Mouse (Mus musculus) ovary, postnatal 36 days (tissue): ENCODE results near the gene Brox.

Source experiments
- DNase-seq: peaks from one replicate; pipeline ENCODE4 v3.0.0; 2022; ENCODE audit warnings: low spot score, mixed read lengths

The Brox gene

DNA sequence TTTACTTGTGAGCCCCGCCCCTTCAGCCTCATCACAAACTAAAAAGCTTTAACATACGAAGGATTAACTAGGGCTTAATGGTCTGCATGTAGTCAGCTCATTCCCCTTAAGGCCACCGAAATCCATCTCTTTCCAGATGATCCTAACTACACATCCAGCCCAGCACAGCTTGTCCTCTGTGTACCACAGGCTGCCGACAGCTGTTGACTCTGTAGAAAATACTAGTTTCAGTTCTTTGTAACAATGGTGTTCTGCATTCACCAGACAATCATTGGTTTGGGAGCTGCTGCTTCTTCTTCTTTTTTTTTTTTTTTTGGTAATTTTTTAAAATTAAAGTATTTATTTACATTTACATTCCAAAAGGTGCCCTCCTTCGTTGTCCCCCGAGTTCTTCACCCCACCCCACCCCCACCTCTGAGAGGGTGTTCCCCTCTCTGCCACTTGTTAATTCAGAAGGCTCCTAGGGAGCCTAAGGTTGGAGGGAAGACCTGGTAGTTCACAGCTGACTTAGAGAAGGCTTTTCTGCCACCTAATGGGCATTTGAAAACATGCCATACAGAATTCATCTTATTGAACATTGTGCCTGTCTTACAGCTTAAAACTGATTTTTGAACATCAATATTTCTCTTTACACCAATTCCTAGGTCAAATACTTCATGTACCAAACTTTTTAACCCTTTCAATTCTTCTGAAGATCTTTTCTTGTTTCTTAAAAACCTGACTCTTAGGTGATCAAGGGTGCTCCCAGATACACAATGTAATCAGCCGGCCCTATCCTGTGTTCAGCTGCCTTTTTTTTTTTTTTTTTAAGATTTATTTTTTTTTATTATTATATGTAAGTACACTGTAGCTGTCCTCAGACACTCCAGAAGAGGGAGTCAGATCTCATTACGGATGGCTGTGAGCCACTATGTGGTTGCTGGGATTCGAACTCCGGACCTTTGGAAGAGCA, 23.9 kb downstream of the Brox start:
- DNase-seq: no peak

DNA sequence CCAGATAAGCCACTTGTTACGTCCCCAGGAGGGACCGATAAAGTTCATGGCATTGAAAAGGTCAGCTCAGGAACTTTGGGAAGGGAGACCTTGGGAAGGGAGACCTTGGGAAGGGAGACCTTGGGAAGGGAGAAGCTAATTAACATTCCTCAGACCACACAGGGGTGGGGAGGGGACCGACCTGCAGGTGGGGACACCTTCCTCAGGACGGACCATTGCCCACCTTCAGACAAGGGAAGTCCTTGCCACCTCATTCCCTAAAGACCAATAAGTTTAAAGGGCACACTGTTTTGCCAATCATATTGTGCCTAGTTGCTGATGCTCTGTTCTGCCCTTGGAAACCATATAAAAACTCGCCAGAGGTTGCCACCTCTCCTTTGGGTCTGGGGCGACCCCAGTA, 29.4 kb downstream of the Brox start:
- no peak for DNase-seq

DNA sequence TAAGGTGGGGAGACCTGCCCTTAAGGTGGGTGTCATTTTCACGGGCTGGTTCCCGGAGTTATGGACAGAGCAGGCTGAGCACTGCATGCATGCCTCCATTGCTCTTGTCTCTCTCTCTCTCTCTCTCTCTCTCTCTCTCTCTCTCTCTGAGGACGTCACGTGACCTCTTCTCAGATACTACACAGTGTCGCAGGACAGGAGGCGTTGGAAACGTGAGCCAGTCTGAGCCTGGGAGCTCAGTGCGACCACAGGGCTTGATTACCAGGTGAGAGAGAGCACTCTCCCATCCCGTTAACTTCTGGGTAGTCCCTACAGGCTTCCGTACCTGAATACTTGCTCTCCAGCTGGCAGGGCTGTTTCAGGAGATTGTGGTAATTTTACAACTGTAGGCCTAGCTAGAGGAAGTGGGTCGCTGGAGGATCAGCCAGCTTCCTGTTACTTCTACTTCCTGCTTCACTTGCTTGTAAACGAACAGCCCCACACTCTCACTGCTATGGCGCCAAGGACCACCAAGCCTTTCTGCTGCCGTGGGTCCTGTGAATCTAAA, 31.1 kb downstream of the Brox start:
- DNase-seq: no peak

DNA sequence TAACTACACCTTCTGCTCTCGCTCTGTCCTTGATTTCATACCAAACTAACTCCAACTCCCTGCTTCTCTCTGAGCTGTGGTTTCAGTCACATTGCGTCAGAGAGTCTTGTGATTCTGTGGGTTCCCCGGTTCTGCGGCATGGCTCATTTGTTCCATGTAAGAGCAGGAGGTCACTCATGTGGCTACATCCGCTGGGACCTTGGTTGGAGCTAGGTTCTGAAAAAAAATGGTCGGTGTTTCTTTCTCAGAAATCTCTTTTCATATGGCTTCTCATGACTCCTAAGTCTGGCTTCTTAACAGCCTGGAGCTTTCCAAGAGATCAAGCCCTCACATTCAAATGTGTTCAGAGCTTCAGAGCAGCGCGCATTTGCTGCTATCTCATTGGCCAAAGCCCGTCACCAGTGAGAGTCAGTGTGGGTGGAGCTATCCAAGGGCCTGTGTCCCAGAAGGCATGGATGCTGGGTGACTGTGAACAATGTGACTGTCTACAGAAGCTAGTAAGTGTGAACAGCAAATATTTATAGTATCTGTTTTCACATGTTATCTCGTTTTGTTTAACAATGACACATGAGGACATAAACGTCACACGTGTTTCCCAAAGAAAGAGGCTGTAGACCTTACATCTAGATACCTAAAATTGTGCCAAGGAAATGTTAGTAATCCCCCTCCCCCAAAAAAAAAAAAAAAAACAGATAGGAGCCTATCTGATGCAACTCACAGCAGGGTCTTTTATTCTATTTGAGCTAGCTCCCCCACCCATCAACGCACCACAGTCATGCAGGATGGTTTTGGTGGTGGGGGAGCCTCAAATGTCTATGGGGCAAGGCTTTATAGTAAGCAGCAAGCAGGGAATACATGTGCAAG, 32.7 kb downstream of the Brox start:
- DNase-seq: no peak

DNA sequence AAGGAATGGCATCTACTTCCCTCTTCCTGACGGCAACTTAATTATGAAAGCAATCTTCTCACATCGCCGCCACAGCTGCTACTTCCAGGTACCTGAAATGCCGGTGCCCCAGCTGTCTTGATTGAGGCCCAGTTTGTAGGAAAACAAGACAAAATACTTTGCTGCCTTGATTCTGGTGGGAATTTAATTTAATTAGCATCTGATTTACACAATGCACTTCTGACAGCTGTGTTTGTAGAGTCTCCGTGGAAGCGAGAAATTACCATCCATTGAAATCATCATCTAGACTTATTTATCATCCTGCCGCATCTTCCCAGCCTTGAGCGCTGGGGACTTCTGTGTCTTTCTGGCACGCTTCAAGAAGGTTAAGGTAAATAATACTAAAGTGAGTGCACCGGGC, 44.5 kb downstream of the Brox start:
- no peak for DNase-seq

DNA sequence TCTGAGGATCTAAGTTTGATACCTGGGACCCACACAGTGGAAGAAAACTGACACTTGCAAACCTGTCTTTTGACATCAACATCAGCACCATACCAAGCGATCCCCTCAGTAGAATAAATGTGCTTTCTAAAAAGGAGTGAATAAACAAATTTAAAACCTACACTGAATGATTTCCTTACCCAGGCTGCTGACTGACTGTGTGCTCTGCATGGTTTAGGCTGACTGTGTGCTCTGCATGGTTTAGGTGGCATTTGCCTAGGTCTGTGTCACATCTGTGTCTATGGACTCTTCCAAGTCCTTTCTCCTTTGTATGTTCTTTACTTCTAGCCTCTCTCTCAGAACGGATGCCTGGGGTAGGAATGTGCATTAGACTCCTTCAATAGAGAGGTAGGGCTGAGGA, 45.3 kb downstream of the Brox start:
- no peak for DNase-seq

DNA sequence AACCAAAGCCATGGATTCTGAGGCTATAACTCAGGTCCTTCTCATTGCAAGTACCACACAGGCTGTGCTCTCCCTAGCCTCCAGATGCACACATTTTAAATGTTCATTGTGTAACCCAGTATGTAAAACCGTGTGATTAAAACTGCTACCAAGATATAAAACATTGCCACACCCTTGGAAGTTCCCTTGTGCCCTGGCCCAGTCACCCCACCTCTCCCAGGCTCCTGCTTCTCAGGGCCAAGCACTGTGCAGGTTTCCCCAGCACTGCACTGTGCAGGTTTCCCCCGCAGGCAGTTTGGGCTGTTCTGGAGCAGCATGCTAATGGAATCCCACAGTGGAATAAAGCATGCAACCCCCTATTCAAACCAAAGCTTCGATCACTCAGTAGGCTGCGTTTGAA, 46.5 kb downstream of the Brox start:
- DNase-seq: no peak

DNA sequence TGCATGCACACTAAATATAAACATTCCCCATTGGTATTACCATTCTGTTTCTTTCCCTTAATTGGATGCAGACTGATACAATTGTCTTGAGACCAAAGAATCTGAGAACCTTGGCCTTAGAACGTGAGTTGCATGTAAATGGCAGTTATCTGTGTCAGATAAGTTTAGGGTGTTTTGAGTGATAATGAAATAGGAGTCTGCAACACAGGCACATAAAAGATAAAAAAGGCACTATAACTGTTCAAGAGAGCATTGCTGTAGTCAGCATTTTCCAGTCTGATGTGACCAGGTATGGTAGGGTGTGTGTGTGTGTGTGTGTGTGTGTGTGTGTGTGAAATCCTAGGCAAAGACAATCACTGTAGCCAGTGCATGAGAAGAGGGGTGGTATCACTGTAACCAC, 48.9 kb downstream of the Brox start:
- DNase-seq: no peak

DNA sequence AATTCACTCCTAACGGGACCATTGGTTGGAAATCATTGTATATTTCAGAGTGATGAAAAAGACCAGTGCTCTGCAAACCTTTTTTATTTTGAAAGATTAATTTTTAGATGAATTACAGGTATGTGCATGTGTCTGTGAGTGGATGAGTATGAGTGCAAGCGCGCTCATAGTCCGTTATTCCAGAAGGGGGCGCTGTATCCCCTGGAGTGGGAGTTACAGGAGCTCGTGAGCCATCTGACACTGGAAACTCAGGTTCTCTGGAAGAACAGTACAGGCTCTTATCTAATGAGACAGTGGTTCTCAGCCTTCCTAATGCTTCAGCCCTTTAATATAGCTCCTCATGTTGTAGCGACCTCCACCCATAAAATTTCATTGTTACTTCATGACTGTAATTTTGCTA, 53.8 kb downstream of the Brox start:
- DNase-seq: no peak

DNA sequence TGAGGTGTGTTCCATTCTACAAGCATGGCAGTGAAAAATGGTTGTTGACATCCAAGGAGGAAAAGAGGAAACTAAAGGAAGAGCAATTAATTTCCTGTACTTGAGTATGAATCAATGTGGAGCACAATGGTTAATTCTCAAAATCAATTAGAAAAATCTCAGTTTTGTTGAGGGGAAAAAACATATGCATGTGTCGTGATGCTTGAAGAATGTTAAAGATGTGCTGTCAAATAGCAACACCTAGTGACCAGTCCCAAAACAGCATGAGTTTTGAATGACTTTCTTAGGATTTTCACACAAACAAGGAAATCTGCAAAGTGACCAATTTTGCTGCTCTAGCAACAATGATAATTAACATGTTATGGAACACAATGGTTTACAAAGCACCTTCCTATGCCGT, 59.2 kb downstream of the Brox start:
- DNase-seq: no peak

DNA sequence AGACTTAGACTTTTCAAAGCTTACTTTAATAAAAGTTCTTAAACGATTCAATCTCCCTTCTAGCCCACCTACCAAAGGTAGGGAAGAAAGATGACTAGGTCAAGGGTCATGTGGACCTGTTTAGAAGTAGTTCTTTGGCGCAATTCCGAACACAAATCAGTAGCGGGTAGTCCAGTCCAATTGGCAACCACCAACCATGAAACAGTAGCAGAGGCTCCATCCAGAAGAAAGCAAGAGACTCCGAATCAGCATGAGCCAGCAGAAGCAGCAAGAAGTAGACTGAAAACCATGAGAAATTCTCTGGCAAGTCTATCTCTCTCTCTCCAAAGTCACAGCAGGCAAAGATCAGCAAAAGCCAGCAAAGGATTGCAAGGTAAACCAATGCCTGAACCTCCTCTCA, 60.6 kb downstream of the Brox start:
- DNase-seq: no peak

DNA sequence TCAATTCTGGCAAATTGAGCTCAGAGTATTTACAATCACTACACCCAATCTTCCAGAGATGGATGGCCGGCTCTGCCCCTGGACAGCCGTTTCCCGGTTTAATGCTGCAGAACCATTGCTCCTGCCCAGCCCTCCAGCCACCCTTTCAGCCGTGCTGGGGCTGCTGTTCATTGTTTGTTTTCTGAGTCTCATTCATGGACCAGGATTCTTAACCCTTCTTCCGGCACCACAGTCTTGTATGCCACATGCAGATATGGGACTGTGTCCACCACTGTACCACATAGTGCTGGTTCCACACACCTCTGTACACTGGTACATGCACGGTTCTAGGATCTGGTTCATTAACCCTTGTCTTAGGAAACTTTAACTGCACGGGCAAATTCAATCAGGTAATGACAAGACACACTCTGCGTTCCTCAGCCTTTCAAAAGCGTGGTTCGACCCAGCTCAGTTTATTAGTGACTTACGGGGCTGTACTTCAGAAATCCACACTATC, 63.3 kb downstream of the Brox start:
- no peak for DNase-seq

DNA sequence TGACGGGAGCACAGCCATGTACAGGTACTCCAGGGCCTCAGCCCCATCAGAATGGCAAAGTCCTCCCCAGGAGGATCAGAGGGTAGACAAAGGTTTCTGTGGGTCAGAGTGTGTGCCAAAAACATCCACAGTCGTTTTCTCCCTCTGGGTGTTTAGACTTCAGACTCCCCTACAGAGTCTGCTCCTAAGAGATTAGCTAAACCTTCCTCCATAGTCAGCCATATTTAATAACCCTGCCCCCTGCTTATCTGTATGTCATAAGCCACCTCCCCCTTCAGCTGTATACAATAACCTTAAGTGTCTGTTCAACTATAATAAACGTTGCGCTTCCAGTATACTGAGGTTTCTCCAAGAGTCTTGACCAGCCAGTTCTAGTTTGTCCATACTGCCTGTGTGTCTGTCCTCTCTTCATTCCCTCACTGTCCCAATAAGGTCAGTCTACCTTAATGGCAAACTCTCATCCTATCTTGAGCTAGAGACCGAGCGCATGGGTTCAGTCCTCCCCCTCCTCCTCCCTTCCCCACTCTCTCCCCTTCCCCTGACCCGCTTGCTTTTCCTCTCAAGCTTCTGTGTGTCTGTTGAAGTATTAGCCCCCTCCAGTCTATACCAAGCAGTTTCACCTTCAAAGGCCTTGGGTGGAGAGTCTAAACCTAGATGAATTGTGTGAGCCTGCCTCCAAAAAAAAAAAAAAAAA, 63.9 kb downstream of the Brox start:
- no peak for DNase-seq

DNA sequence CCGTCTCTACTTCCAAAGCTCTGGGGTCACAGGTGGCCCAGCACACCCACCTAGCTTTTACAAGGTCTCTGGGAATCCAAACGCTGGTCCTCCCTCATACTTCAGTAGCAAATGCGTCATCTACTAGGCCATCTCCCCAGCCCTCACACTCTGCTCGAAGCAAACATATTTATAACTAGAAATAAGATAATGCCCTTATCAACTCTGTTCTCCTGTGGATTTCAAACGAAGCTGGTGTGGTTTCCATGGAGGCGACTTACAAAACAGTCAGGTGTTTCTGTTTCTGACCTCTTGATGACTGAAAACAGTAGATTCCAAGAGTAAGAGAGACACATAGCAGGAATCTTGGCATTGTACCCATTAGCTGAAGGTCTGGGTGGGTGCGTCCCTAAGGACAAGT, 69.6 kb downstream of the Brox start:
- DNase-seq: no peak
